Mouse (Mus musculus): Measurements from ENCODE around the gene Plch2.

GRCm38 (mm10) chr4:155075137-155075536 is 18.6 kb upstream of the Plch2 start:
- TF ChIP-seq POLR2A (IDR thresholded peaks at IDR 0.05; ENCODE audit: low read depth, low read length) (no peak), CTCF (IDR thresholded peaks at IDR 0.05; ENCODE audit: borderline replicate concordance, insufficient read depth, low read length) (no peak)

All from embryonic fibroblast, embryonic 13.5 days (primary cell).